Comparison of ENCODE assay signal across 21 mouse cellular contexts in the genomic region with DNA sequence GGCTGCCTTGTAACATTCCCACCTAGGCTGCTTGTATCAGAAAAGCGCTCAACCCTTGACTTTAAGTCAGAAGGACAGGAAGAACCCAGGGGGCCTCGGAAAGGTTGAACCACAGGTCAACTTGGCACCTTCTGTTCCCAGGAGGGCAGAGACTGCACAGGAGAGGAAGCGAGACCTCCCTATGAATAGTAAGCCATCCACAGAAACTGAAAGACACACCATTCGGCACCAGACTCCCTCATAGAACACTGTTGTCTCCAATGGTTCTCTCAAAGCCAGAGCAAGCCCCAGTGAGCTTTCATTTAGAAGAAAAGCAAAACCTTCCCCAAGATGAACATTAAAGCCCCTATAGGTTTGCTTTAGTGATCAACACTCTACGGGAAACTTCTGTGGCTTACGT. TPM values are rescaled to one million over a fixed set of nuclear protein-coding genes. Genes with fewer than 3 reads are reported as not detected.
DNase-seq lines count a peak whose midpoint lies in the region; ATAC-seq lines count a peak whose summit lies in the region.
"Had no signal": no experiment of that assay in that cellular context is flagged by ENCODE, and none has a peak within 500 bp of the region (broad histone marks: within the 10 kb centered on the region; RNA-seq: fewer than 3 reads in every experiment).

No protein-coding gene starts in this region.

- no peaks in the 10 kb centered on the region for H3K9me3 ChIP-seq in hindbrain, embryonic 15.5 days
- 0 out of 2 replicates have a peak, but pooled peaks cover 2% of the 10 kb centered on the region for H3K9me3 ChIP-seq in hindbrain, embryonic 10.5 days
- H3K9me3 ChIP-seq in limb, embryonic 13.5 days = peaks cover 8% of the 10 kb centered on the region
- H3K9me3 ChIP-seq: intestine, embryonic 15.5 days had no signal

- no peaks in the 10 kb centered on the region for H3K27me3 ChIP-seq in hindbrain, embryonic 15.5 days
- peaks cover 5% of the 10 kb centered on the region; the same call in 1 of the 2 replicates for H3K27me3 ChIP-seq in hindbrain, embryonic 10.5 days (ENCODE audit: insufficient read depth, poor library complexity, severe bottlenecking)
- no peaks in the 10 kb centered on the region for H3K27me3 ChIP-seq in limb, embryonic 13.5 days
- H3K27me3 ChIP-seq: embryonic facial prominence, embryonic 12.5 days; forebrain, embryonic 12.5 days; heart, embryonic 15.5 days had no signal

- no peaks in the 10 kb centered on the region for H3K36me3 ChIP-seq in hindbrain, embryonic 15.5 days
- no peaks in the 10 kb centered on the region for H3K36me3 ChIP-seq in hindbrain, embryonic 10.5 days
- H3K36me3 ChIP-seq in limb, embryonic 13.5 days = no peaks in the 10 kb centered on the region
- H3K36me3 ChIP-seq: embryonic facial prominence, embryonic 12.5 days; forebrain, embryonic 12.5 days; heart, embryonic 15.5 days; intestine, embryonic 15.5 days; midbrain, embryonic 10.5 days had no signal

- peaks cover 32% of the 10 kb centered on the region for H3K4me1 ChIP-seq in hindbrain, embryonic 15.5 days (replicated peaks)
- peaks cover 35% of the 10 kb centered on the region for H3K4me1 ChIP-seq in hindbrain, embryonic 10.5 days (replicated peaks)
- peaks cover 27% of the 10 kb centered on the region for H3K4me1 ChIP-seq in limb, embryonic 13.5 days

- no peak for DNase-seq in hindbrain, embryonic 10.5 days (ENCODE audit: low spot score)
- DNase-seq in A20 (ENCODE audit: low read depth, low spot score) = peak; percentile 73
- peak; percentile 25 to 35 for DNase-seq in B cell, adult 2 months
- DNase-seq in ovary, adult 18-20 months (ENCODE audit: low spot score) = no peak
- DNase-seq: adrenal gland, postnatal 25 days; cerebellum, adult 9-10 months; gastrocnemius, adult 2 months; heart, postnatal 36 days; kidney, postnatal 25 days; thymus, adult 2 months; thymus, postnatal 4 days had no signal

- no peak overlapping the region for H3K9ac ChIP-seq in hindbrain, embryonic 15.5 days
- no peak overlapping the region for H3K9ac ChIP-seq in limb, embryonic 13.5 days
- H3K9ac ChIP-seq: embryonic facial prominence, embryonic 12.5 days; forebrain, embryonic 12.5 days; heart, embryonic 15.5 days; intestine, embryonic 15.5 days had no signal

- WGBS in hindbrain, embryonic 15.5 days = 70% methylated on average over 6 of the region's 6 CpGs
- WGBS in hindbrain, embryonic 10.5 days = 78% methylated on average over 6 of the region's 6 CpGs
- WGBS in limb, embryonic 13.5 days = 63% methylated on average over 6 of the region's 6 CpGs

- ATAC-seq in hindbrain, embryonic 15.5 days (ENCODE audit: low FRiP score, low read depth) = no peak
- no peak for ATAC-seq in limb, embryonic 13.5 days (ENCODE audit: low FRiP score, low read depth)
- ATAC-seq in CD4-positive, CD25-positive, alpha-beta regulatory T cell, adult 4 months = no peak
- ATAC-seq: intestine, embryonic 15.5 days; lung, postnatal 0 days had no signal

- peak overlapping the region; percentile 94 for H3K4me2 ChIP-seq in hindbrain, embryonic 15.5 days
- H3K4me2 ChIP-seq in limb, embryonic 13.5 days (replicated peaks) = peak overlapping the region; percentile 94; the same call in 1 of the 2 replicates

- no peak overlapping the region for H3K27ac ChIP-seq in hindbrain, embryonic 15.5 days (replicated peaks)
- H3K27ac ChIP-seq in hindbrain, embryonic 10.5 days = no peak overlapping the region
- no peak overlapping the region for H3K27ac ChIP-seq in limb, embryonic 13.5 days
- H3K27ac ChIP-seq: embryonic facial prominence, embryonic 12.5 days; forebrain, embryonic 12.5 days; gastrocnemius, adult 2 months; heart, embryonic 15.5 days; intestine, embryonic 15.5 days; midbrain, embryonic 10.5 days had no signal

- H3K4me3 ChIP-seq in hindbrain, embryonic 15.5 days = no peak overlapping the region
- H3K4me3 ChIP-seq in hindbrain, embryonic 10.5 days = no peak overlapping the region
- no peak overlapping the region for H3K4me3 ChIP-seq in limb, embryonic 13.5 days
- H3K4me3 ChIP-seq: embryonic facial prominence, embryonic 12.5 days; erythroblast, embryonic 14.5 days; forebrain, embryonic 12.5 days; gastrocnemius, adult 2 months; heart, embryonic 15.5 days; intestine, embryonic 15.5 days; midbrain, embryonic 10.5 days had no signal

RNA-seq across cellular contexts. Expression of gene Kcnmb4, which starts 2.0 kb away (rescaled TPM):
- polyA plus RNA-seq in hindbrain, embryonic 15.5 days (2015; fragmentation: Nextera tagmentation; extraction: Ambion mirVana) = 30.1 and 34.9 TPM in 2 replicates
- polyA plus RNA-seq in hindbrain, embryonic 10.5 days (2016; fragmentation: Nextera tagmentation; extraction: Ambion mirVana) = 10.5 and 12.9 TPM in 2 replicates
- 23.5 and 27.0 TPM in 2 replicates for polyA plus RNA-seq in limb, embryonic 13.5 days (2015; fragmentation: Nextera tagmentation; extraction: Ambion mirVana)
- polyA plus RNA-seq in CD4-positive, CD25-positive, alpha-beta regulatory T cell, adult 4 months (2017; shearing (Covaris generic)) = 1 to 10 TPM; 1.5 to 2.2 TPM
- polyA plus RNA-seq: erythroblast, embryonic 14.5 days had no signal

Comparison
In these comparisons a context has a peak if more than half of its experiments do, and no peak if none do; other contexts are left out.
1. DNase-seq: peak in A20 (single experiment) and B cell, adult 2 months (2 of 2); none in hindbrain, embryonic 10.5 days (single experiment) and ovary, adult 18-20 months (single experiment).